Mouse (Mus musculus): ENCODE data around the gene Bri3bp.

GRCm38 (mm10) chr5:125402476-125402875, 38.9 kb upstream of the Bri3bp start:
- TF ChIP-seq POLR2A (IDR thresholded peaks at IDR 0.05; ENCODE audit: borderline replicate concordance, extremely low read depth, insufficient read depth, insufficient read length, poor library complexity, severe bottlenecking) (no peak), CTCF (IDR thresholded peaks at IDR 0.05; ENCODE audit: borderline replicate concordance, extremely low read depth, insufficient read depth, insufficient read length) (no peak)

All from brain, embryonic 14.5 days (tissue).